Mouse (Mus musculus): ENCODE data around the gene Clrn1.

- TF ChIP-seq POLR2A (IDR thresholded peaks at IDR 0.05; ENCODE audit: extremely low read depth, insufficient read depth, low read length) (no peak), CTCF (IDR thresholded peaks at IDR 0.05; ENCODE audit: extremely low read depth, insufficient read depth, low read length) (no peak)
These were observed 2.6 kb upstream of the Clrn1 start for GRCm38 (mm10) chr3:58887719-58888118.

All from cortical plate, adult 2 months (tissue).